Mouse (Mus musculus) A20 (cell line): ENCODE data around the gene Gm49405.

Experiments
- DNase-seq: peaks from one replicate; pipeline ENCODE4 v3.0.0-alpha.2; 2011; ENCODE audit warnings: low read depth, low spot score

Gm49405 gene

GRCm38 (mm10) chr19:4051016-4051415, 50.6 kb downstream of the Gm49405 start:
- DNase-seq = no peak

- peak; percentile 60 for DNase-seq
Observed at GRCm38 (mm10) chr19:4051741-4052515, 51.5 kb downstream of the Gm49405 start.

GRCm38 (mm10) chr19:4052516-4053030, 52.1 kb downstream of the Gm49405 start:
- DNase-seq = no peak

- DNase-seq = no peak
Observed at GRCm38 (mm10) chr19:4054613-4055012, 54.2 kb downstream of the Gm49405 start.
